Mouse (Mus musculus) heart, embryonic 12.5 days (tissue): ENCODE data around the gene Gm20388. TPM values are rescaled to one million over a fixed set of nuclear protein-coding genes. Genes with fewer than 3 reads are reported as not detected.

Source experiments
- ATAC-seq: fragments of 200-750 bp; cut with Nextera tagmentation; 2 replicates; pipeline ENCODE4 v1.8.0; 2017; ENCODE audit warnings: moderate TSS enrichment, moderate library complexity; ENCODE audit not compliant: insufficient number of reproducible peaks, low FRiP score
- H3K27ac ChIP-seq: fragments of 300-500 bp; sonication (generic); 2 replicates; pipeline ENCODE4 v1.5.1; 2016; ENCODE audit warnings: mild to moderate bottlenecking, moderate library complexity; ENCODE audit not compliant: poor library complexity, severe bottlenecking
- H3K27me3 ChIP-seq: fragments of 300-500 bp; sonication (generic); replicated peaks from 2 replicates; pipeline ENCODE4 v1.6.1; 2016; ENCODE audit warnings: mild to moderate bottlenecking, moderate library complexity
- H3K36me3 ChIP-seq: fragments of 300-500 bp; sonication (generic); 2 replicates; pipeline ENCODE4 v1.6.1; 2016; ENCODE audit warnings: mild to moderate bottlenecking, moderate library complexity
- H3K4me1 ChIP-seq: fragments of 300-500 bp; sonication (generic); replicated peaks from 2 replicates; pipeline ENCODE4 v1.6.1; 2016; ENCODE audit warnings: mild to moderate bottlenecking
- H3K4me2 ChIP-seq: fragments of 300-500 bp; sonication (generic); 2 replicates; pipeline ENCODE4 v1.6.1; 2016; ENCODE audit warnings: mild to moderate bottlenecking, moderate library complexity
- H3K4me3 ChIP-seq: fragments of 300-500 bp; sonication (generic); 2 replicates; pipeline ENCODE4 v1.5.1; 2016; ENCODE audit warnings: mild to moderate bottlenecking
- H3K9ac ChIP-seq: fragments of 300-500 bp; sonication (generic); 2 replicates; pipeline ENCODE4 v1.6.1; 2016; ENCODE audit warnings: mild to moderate bottlenecking, moderate library complexity
- H3K9me3 ChIP-seq: fragments of 300-500 bp; sonication (generic); replicated peaks from 2 replicates; pipeline ENCODE4 v1.6.1; 2016; ENCODE audit warnings: mild to moderate bottlenecking, moderate library complexity
- WGBS: fragments of 180-500 bp; shearing (Covaris S2); methylation state at CpG from one replicate; pipeline ENCODE4 v1.1.7; 2016; 5-methylcytosine and 5-hydroxymethylcytosine counted together
- polyA plus RNA-seq: library from polyadenylated mRNA; unstranded; fragments of >200 nt; fragmentation: Nextera tagmentation; extraction: Ambion mirVana; gene quantifications from 2 replicates; pipeline ENCODE4 v1.2.1, GENCODE M21; 2016

Gm20388 gene
- polyA plus RNA-seq, 1 experiment from 2014 or later, result not detected

- no peaks in the 10 kb centered on the region for H3K9me3 ChIP-seq
- ATAC-seq, result no peak
- no peaks in the 10 kb centered on the region for H3K36me3 ChIP-seq
- no peak overlapping the region for H3K4me2 ChIP-seq
- H3K4me1 ChIP-seq, result peaks cover 42% of the 10 kb centered on the region
- no peak overlapping the region for H3K27ac ChIP-seq
- no peak overlapping the region for H3K4me3 ChIP-seq
- H3K27me3 ChIP-seq, result peaks cover 60% of the 10 kb centered on the region
- WGBS, result 76% methylated on average over 6 of the region's 6 CpGs
- H3K9ac ChIP-seq, result no peak overlapping the region
These were observed 2316.7 kb downstream of the Gm20388 start for GRCm38 (mm10) chr8:122227345-122227744.

- Histone ChIP-seq H3K27me3 (peaks cover 67% of the 10 kb centered on the region), H3K9me3 (no peaks in the 10 kb centered on the region), H3K9ac (no peak overlapping the region), H3K36me3 (no peaks in the 10 kb centered on the region), H3K4me2 (peak overlapping the region; percentile 92; the same call in 1 of the 2 replicates), H3K4me1 (peaks cover 58% of the 10 kb centered on the region), H3K27ac (no peak overlapping the region), H3K4me3 (no peak overlapping the region)
- 71% methylated on average over 11 of the region's 11 CpGs for WGBS
- no peak for ATAC-seq
These were observed 2318.3 kb downstream of the Gm20388 start for GRCm38 (mm10) chr8:122228792-122229575.

GRCm38 (mm10) chr8:122229819-122230711 lies 2319.4 kb downstream of the Gm20388 start:
- peaks cover 67% of the 10 kb centered on the region for H3K27me3 ChIP-seq
- H3K4me2 ChIP-seq, result peak overlapping the region; percentile 92
- peaks cover 60% of the 10 kb centered on the region for H3K4me1 ChIP-seq
- H3K9ac ChIP-seq, result peak overlapping the region; percentile 77
- no peaks in the 10 kb centered on the region for H3K36me3 ChIP-seq
- ATAC-seq, result peak; percentile 24; the same call in 1 of the 2 replicates
- under 1% methylated on average over 92 of the region's 98 CpGs for WGBS
- no peak overlapping the region for H3K27ac ChIP-seq
- peak overlapping the region; percentile 66 for H3K4me3 ChIP-seq
- H3K9me3 ChIP-seq, result no peaks in the 10 kb centered on the region

- no peak overlapping the region for H3K27ac ChIP-seq
- H3K4me2 ChIP-seq, result peak overlapping the region; percentile 92
- no peaks in the 10 kb centered on the region for H3K9me3 ChIP-seq
- H3K36me3 ChIP-seq, result no peaks in the 10 kb centered on the region
- H3K9ac ChIP-seq, result peak overlapping the region; percentile 77
- H3K4me3 ChIP-seq, result peak overlapping the region; percentile 66
- ATAC-seq, result peak; percentile 40
- peaks cover 54% of the 10 kb centered on the region for H3K4me1 ChIP-seq
- 3% methylated on average over 32 of the region's 32 CpGs for WGBS
- H3K27me3 ChIP-seq, result peaks cover 67% of the 10 kb centered on the region
These were observed 2320.2 kb downstream of the Gm20388 start for GRCm38 (mm10) chr8:122230712-122231337.

GRCm38 (mm10) chr8:122234055-122234454 lies 2323.4 kb downstream of the Gm20388 start:
- H3K36me3 ChIP-seq, result no peaks in the 10 kb centered on the region

GRCm38 (mm10) chr8:122236521-122236920 lies 2325.9 kb downstream of the Gm20388 start:
- Histone ChIP-seq H3K4me3 (no peak overlapping the region), H3K36me3 (no peaks in the 10 kb centered on the region), H3K9ac (no peak overlapping the region), H3K9me3 (no peaks in the 10 kb centered on the region), H3K4me1 (peaks cover 46% of the 10 kb centered on the region), H3K27ac (no peak overlapping the region), H3K27me3 (peaks cover 17% of the 10 kb centered on the region), H3K4me2 (no peak overlapping the region)
- no peak for ATAC-seq
- WGBS, result 86% methylated on average over 3 of the region's 3 CpGs

More at GRCm38 (mm10) chr8:122234055-122234454, 2323.4 kb downstream of the Gm20388 start:
- Histone ChIP-seq H3K27ac (no peak overlapping the region), H3K4me3 (no peak overlapping the region), H3K4me1 (peaks cover 65% of the 10 kb centered on the region), H3K9me3 (no peaks in the 10 kb centered on the region), H3K27me3 (peaks cover 36% of the 10 kb centered on the region), H3K9ac (no peak overlapping the region), H3K4me2 (no peak overlapping the region)
- no peak for ATAC-seq
- WGBS, result 23% methylated on average over 11 of the region's 11 CpGs

GRCm38 (mm10) chr8:122238225-122238624 lies 2327.6 kb downstream of the Gm20388 start:
- Histone ChIP-seq H3K27ac (no peak overlapping the region), H3K4me3 (no peak overlapping the region), H3K4me2 (no peak overlapping the region), H3K27me3 (peaks cover 1% of the 10 kb centered on the region; the same call in 1 of the 2 replicates), H3K4me1 (peaks cover 37% of the 10 kb centered on the region), H3K36me3 (no peaks in the 10 kb centered on the region), H3K9me3 (no peaks in the 10 kb centered on the region), H3K9ac (no peak overlapping the region)
- 72% methylated on average over 11 of the region's 11 CpGs for WGBS
- no peak for ATAC-seq

- peaks cover 32% of the 10 kb centered on the region for H3K4me1 ChIP-seq
- 69% methylated on average over 8 of the region's 8 CpGs for WGBS
- no peak overlapping the region for H3K9ac ChIP-seq
- no peaks in the 10 kb centered on the region for H3K9me3 ChIP-seq
- H3K27me3 ChIP-seq, result no peaks in the 10 kb centered on the region
- no peaks in the 10 kb centered on the region for H3K36me3 ChIP-seq
- no peak for ATAC-seq
- no peak overlapping the region for H3K4me2 ChIP-seq
- no peak overlapping the region for H3K4me3 ChIP-seq
- H3K27ac ChIP-seq, result no peak overlapping the region
These were observed 2328.1 kb downstream of the Gm20388 start for GRCm38 (mm10) chr8:122238731-122239130.

GRCm38 (mm10) chr8:122240241-122241026 lies 2329.8 kb downstream of the Gm20388 start:
- H3K4me1 ChIP-seq, result peaks cover 28% of the 10 kb centered on the region
- H3K9me3 ChIP-seq, result no peaks in the 10 kb centered on the region
- ATAC-seq, result no peak
- no peaks in the 10 kb centered on the region for H3K36me3 ChIP-seq
- no peak overlapping the region for H3K9ac ChIP-seq
- no peak overlapping the region for H3K4me3 ChIP-seq
- no peak overlapping the region for H3K4me2 ChIP-seq
- no peaks in the 10 kb centered on the region for H3K27me3 ChIP-seq
- no peak overlapping the region for H3K27ac ChIP-seq
- 85% methylated on average over 16 of the region's 16 CpGs for WGBS

- 74% methylated on average over 4 of the region's 4 CpGs for WGBS
- H3K27ac ChIP-seq, result no peak overlapping the region
- H3K4me2 ChIP-seq, result no peak overlapping the region
- no peak overlapping the region for H3K9ac ChIP-seq
- no peak overlapping the region for H3K4me3 ChIP-seq
- H3K36me3 ChIP-seq, result no peaks in the 10 kb centered on the region
- no peaks in the 10 kb centered on the region for H3K9me3 ChIP-seq
- peaks cover 41% of the 10 kb centered on the region for H3K4me1 ChIP-seq
- H3K27me3 ChIP-seq, result no peaks in the 10 kb centered on the region
- ATAC-seq, result no peak
These were observed 2332.7 kb downstream of the Gm20388 start for GRCm38 (mm10) chr8:122243310-122243709.
